Mouse (Mus musculus) hindbrain, embryonic 13.5 days (tissue): ENCODE data around the gene Dyrk3. TPM values are rescaled to one million over a fixed set of nuclear protein-coding genes. Genes with fewer than 3 reads are reported as not detected.

Experiments
- ATAC-seq: fragments of 200-750 bp; cut with Nextera tagmentation; 2 replicates; pipeline ENCODE4 v1.8.0; 2017; ENCODE audit warnings: moderate TSS enrichment; ENCODE audit not compliant: low FRiP score
- H3K27ac ChIP-seq: fragments of 300-500 bp; sonication (generic); 2 replicates; pipeline ENCODE4 v1.5.1; 2015; ENCODE audit warnings: inconsistent platforms, mild to moderate bottlenecking, moderate library complexity
- H3K27me3 ChIP-seq: fragments of 300-500 bp; sonication (generic); 2 replicates; pipeline ENCODE4 v1.6.1; 2015; ENCODE audit warnings: mild to moderate bottlenecking, inconsistent platforms
- H3K36me3 ChIP-seq: fragments of 300-500 bp; sonication (generic); 2 replicates; pipeline ENCODE4 v1.6.1; 2015; ENCODE audit warnings: mild to moderate bottlenecking, inconsistent platforms
- H3K4me1 ChIP-seq: fragments of 300-500 bp; sonication (generic); replicated peaks from 2 replicates; pipeline ENCODE4 v1.6.1; 2015; ENCODE audit warnings: inconsistent platforms
- H3K4me2 ChIP-seq: fragments of 300-500 bp; sonication (generic); 2 replicates; pipeline ENCODE4 v1.6.1; 2015; ENCODE audit warnings: inconsistent platforms, mild to moderate bottlenecking, moderate library complexity
- H3K4me3 ChIP-seq: fragments of 300-500 bp; sonication (generic); 2 replicates; pipeline ENCODE4 v1.5.1; 2015; ENCODE audit warnings: mild to moderate bottlenecking, inconsistent platforms
- H3K9ac ChIP-seq: fragments of 300-500 bp; sonication (generic); 2 replicates; pipeline ENCODE4 v1.6.1; 2015; ENCODE audit warnings: mild to moderate bottlenecking, inconsistent platforms
- H3K9me3 ChIP-seq: fragments of 300-500 bp; sonication (generic); 2 replicates; pipeline ENCODE4 v1.6.1; 2016; ENCODE audit warnings: inconsistent platforms
- WGBS: fragments of 180-500 bp; shearing (Covaris S2); methylation state at CpG from one replicate; pipeline ENCODE4 v1.1.7; 2015; 5-methylcytosine and 5-hydroxymethylcytosine counted together
- polyA plus RNA-seq: library from polyadenylated mRNA; unstranded; fragments of >200 nt; fragmentation: Nextera tagmentation; extraction: Ambion mirVana; gene quantifications from 2 replicates; pipeline ENCODE4 v1.2.1, GENCODE M21; 2015

Dyrk3 gene
- polyA plus RNA-seq, 1 experiment from 2014 or later = 15.6 TPM

DNA sequence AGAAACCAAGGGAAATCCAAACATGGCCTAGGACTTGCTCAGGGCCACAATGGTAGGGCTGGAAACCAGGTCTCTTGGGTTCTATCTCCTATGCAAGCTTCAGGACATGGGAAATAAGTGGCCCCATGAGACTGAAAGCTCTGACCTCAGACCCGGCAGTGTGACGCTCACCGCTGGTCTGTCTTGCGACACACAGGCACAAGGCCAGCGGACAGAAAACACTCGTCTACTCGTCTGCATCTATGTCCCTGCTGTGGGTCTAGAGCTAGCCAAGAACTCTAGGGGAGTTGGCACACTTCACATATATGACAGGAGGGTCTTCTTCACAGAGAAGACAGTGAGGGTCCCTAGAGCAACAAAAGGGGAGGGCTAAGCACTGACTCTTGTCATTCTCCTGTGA, 51.2 kb downstream of the Dyrk3 start:
- no peak overlapping the region; the same call in 1 of the 2 replicates for H3K9ac ChIP-seq
- 0 out of 2 replicates have a peak, but pooled peaks have one; percentile 16 for ATAC-seq
- H3K4me3 ChIP-seq = no peak overlapping the region
- no peaks in the 10 kb centered on the region for H3K9me3 ChIP-seq
- no peaks in the 10 kb centered on the region for H3K36me3 ChIP-seq
- 27% methylated on average over 7 of the region's 7 CpGs for WGBS
- no peaks in the 10 kb centered on the region for H3K27me3 ChIP-seq
- peak overlapping the region; percentile 81 for H3K27ac ChIP-seq
- peaks cover 93% of the 10 kb centered on the region for H3K4me1 ChIP-seq
- peak overlapping the region; percentile 15; the same call in 1 of the 2 replicates for H3K4me2 ChIP-seq

DNA sequence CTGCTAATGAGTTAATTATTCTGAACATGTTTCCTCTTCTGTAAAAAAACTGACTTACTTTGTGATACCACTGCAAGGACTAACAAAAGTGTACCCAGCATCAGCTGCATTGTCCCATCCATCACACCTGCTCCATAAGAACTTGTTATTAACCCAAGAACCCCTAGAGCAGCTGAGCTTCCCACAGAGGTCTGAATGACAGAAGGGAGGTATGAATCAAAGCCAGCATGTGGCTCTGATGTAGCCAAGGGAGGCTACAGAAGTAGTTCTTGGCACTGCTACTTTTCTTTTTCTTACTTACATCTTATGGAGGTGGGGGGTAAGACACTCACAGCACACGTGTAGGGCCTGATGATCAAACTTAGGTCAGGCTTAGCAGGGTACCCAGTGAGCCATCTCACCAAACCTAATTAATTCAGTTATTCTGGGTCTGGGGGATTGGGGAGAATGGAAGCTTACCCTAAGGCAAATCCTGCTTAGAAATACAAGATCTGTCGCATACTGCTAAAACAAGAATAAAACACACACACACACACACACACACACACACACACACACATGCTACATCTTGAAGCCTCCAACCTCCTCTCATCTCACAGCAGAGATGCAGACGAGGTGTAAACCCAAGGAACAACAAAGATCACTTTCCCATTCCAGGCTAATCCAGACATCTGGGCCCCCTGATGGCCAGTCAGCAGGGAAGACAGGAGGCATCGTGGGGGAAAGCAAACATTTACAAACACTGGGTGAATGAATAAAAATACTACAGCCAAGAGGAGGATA, 52.0 kb downstream of the Dyrk3 start:
- Histone ChIP-seq H3K27ac (peak overlapping the region; percentile 81), H3K36me3 (no peaks in the 10 kb centered on the region), H3K9me3 (no peaks in the 10 kb centered on the region), H3K4me3 (no peak overlapping the region), H3K27me3 (no peaks in the 10 kb centered on the region), H3K4me1 (peaks cover 96% of the 10 kb centered on the region), H3K4me2 (peak overlapping the region; percentile 15; the same call in 1 of the 2 replicates), H3K9ac (no peak overlapping the region)
- ATAC-seq = peak; percentile 66
- WGBS = 19% methylated on average over 4 of the region's 4 CpGs

DNA sequence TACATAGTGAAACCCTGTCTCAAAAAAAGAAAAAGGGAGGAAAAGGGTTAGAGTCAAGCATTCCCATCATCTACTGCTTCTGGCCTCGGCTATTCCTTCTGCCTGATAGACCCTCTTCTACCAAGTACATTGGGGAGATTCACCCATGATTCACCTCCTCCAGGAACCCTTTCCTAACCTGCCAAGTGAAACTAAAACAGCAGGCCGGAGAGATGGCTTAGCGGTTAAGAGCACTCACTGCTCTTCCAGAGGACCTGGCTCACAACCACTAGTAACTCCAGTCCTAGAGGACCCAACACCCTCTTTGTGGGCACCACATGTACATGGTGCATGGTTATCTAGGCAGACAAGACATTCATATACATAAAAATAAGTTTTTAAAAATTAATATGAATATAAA, 52.9 kb downstream of the Dyrk3 start:
- Histone ChIP-seq H3K4me3 (no peak overlapping the region), H3K4me2 (no peak overlapping the region), H3K4me1 (peaks cover 91% of the 10 kb centered on the region), H3K36me3 (no peaks in the 10 kb centered on the region), H3K9me3 (no peaks in the 10 kb centered on the region), H3K27me3 (no peaks in the 10 kb centered on the region), H3K9ac (no peak overlapping the region), H3K27ac (0 out of 2 replicates have a peak overlapping the region, but pooled peaks have one; percentile 20)
- ATAC-seq = no peak
- 63% methylated on average over 3 of the region's 3 CpGs for WGBS

DNA sequence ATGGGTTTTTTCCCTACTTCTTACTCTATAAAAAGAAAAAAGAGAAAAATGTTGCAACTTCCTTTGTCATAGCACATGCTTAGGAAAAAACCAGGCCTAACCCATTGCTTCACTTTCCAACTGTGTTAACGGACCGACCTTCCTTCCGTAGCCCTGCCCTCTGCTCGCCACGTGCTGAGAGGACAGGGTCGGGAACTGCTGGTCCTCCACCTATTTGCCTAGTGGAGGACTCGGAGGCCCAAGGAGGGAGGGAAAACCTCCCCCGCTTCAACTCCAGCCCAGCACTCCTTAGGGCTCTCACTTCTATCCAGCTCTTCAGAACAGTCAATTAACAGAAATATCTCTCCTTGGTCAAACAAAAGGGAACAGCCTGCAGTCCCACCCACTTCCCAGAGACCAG, 53.9 kb downstream of the Dyrk3 start:
- Histone ChIP-seq H3K4me2 (no peak overlapping the region), H3K27ac (peak overlapping the region; percentile 67), H3K4me3 (no peak overlapping the region), H3K36me3 (no peaks in the 10 kb centered on the region), H3K4me1 (peaks cover 91% of the 10 kb centered on the region), H3K9me3 (no peaks in the 10 kb centered on the region), H3K9ac (no peak overlapping the region), H3K27me3 (no peaks in the 10 kb centered on the region)
- WGBS = 30% methylated on average over 8 of the region's 8 CpGs
- no peak for ATAC-seq

DNA sequence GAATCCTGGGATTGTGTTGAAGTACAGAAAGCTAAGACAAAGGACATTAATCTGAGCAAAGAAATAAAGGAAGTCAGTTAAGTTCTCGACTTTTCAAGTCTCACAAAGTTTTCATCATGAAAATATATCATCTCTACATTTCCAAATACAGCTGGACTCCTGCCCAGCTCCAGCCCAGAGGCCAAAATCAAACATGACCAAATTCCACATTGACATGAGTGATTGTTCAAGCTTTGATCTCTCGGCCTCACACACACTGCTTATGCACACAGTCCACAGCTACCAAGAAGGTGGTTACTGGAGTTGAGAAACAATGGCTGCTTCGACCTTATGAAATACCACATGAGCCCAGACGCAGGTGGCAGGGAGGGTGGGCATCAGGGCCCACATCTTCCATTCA, 54.5 kb downstream of the Dyrk3 start:
- Histone ChIP-seq H3K4me1 (peaks cover 91% of the 10 kb centered on the region), H3K27me3 (no peaks in the 10 kb centered on the region), H3K9ac (no peak overlapping the region), H3K36me3 (no peaks in the 10 kb centered on the region), H3K4me2 (no peak overlapping the region), H3K9me3 (no peaks in the 10 kb centered on the region), H3K27ac (peak overlapping the region; percentile 61; the same call in 1 of the 2 replicates), H3K4me3 (no peak overlapping the region)
- WGBS = 59% methylated on average over 4 of the region's 4 CpGs
- ATAC-seq = no peak

DNA sequence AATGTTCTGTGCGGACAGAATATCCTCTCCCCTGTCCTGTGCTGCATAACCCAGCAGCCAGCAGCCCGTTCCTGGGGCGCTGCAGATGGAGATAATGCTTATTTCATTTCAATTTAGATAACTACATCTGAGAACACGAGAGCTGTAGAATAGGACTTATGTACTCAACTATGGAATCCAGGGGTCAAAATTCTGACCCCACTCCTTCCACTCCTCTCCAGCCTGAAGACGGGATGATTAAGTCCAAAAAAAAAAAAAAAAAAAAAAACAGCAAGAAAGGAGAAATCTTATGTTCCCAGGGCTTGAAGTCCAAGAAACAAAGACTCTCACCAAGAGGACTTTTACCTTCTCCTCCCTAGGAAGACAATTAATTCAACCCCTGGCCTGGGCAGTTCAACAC, 55.0 kb downstream of the Dyrk3 start:
- no peaks in the 10 kb centered on the region for H3K9me3 ChIP-seq
- H3K4me2 ChIP-seq = no peak overlapping the region
- H3K4me3 ChIP-seq = no peak overlapping the region
- H3K27me3 ChIP-seq = no peaks in the 10 kb centered on the region
- H3K4me1 ChIP-seq = peaks cover 87% of the 10 kb centered on the region
- 73% methylated on average over 5 of the region's 5 CpGs for WGBS
- no peaks in the 10 kb centered on the region for H3K36me3 ChIP-seq
- H3K27ac ChIP-seq = no peak overlapping the region
- ATAC-seq = no peak
- H3K9ac ChIP-seq = no peak overlapping the region

DNA sequence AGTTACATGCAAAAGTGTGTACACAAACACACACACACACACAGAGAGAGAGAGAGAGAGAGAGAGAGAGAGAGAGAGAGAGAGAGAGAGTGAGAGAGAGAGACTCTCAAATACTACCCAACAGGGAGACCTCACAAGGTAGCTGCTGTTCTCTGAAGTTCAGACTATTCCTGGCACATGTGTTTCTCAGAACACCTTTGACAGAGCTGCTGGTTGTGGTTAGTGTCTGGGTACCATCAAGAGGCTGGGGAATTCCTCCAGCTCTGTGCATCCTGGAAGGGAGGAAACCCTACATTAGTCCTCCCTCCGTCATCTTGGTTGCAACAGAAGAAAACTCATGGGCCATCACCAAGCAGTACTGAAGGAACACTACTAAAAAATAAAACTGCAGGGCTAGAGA, 57.5 kb downstream of the Dyrk3 start:
- WGBS = 100% methylated on average over 1 of the region's 1 CpGs
- H3K27ac ChIP-seq = no peak overlapping the region
- peaks cover 77% of the 10 kb centered on the region for H3K4me1 ChIP-seq

DNA sequence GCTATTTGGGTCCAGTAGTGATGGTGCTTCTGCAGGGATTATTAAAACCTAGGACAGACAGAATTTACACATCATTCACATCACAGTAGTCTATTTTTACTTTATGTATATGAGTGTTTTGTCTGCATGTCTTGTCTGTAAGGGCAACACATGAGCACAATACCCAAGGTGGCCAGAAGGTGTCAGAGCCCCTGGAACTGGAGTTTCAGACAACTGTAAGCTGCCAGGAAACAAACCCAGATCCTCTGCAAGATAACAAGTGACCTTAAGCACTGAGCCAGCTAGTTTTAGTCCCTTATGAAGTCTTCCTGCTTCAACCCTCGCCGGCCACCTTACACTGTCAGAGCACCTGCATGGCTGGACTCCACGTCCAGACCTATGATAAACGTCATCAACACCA, 58.4 kb downstream of the Dyrk3 start:
- no peaks in the 10 kb centered on the region for H3K27me3 ChIP-seq
- WGBS = 83% methylated on average over 4 of the region's 4 CpGs
- H3K36me3 ChIP-seq = no peaks in the 10 kb centered on the region
- H3K27ac ChIP-seq = peak overlapping the region; percentile 77
- ATAC-seq = 0 out of 2 replicates have a peak, but pooled peaks have one; percentile 9
- H3K9me3 ChIP-seq = no peaks in the 10 kb centered on the region
- peaks cover 75% of the 10 kb centered on the region for H3K4me1 ChIP-seq
- no peak overlapping the region for H3K4me2 ChIP-seq
- no peak overlapping the region for H3K9ac ChIP-seq
- no peak overlapping the region for H3K4me3 ChIP-seq

More for the DNA sequence above, 57.5 kb downstream of the Dyrk3 start:
- H3K9ac ChIP-seq = no peak overlapping the region
- H3K36me3 ChIP-seq = no peaks in the 10 kb centered on the region
- no peaks in the 10 kb centered on the region for H3K9me3 ChIP-seq
- H3K27me3 ChIP-seq = no peaks in the 10 kb centered on the region
- no peak overlapping the region for H3K4me3 ChIP-seq
- no peak overlapping the region for H3K4me2 ChIP-seq
- no peak for ATAC-seq

DNA sequence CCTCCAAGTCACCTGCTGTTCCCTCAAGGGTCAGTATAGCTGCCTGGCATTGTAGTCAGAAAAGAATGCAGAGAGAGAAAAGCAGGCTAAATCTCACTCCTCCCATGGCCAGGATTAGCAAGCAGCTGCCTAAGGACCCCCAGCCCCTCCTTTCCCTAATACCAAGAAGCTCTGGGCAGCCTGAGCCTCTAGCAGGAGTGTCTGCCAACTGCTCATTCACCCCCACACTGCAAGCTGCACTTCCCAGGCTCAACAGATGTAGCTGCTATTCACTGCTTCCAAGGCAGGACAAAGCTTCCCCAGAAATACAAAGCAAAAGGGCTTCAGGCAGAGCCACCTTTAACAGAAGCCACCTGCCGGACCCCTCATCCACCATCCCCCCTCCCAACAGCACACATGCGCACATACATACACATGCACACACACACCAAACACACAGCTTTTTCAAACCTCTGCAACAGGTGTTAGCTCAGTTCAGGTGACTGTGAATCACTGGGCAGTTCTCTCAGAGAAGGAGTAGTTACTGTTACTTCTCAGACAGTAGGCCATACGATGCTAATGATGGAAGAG, 59.3 kb downstream of the Dyrk3 start:
- Histone ChIP-seq H3K9me3 (no peaks in the 10 kb centered on the region), H3K4me1 (peaks cover 75% of the 10 kb centered on the region), H3K36me3 (no peaks in the 10 kb centered on the region), H3K27me3 (no peaks in the 10 kb centered on the region), H3K4me3 (no peak overlapping the region), H3K27ac (peak overlapping the region; percentile 77), H3K9ac (no peak overlapping the region), H3K4me2 (no peak overlapping the region)
- peak; percentile 87 for ATAC-seq
- 20% methylated on average over 3 of the region's 3 CpGs for WGBS

Other genes starting within 250 kb of the Dyrk3 start
- not detected in 2 replicates for gene Il20, start 226.9 kb downstream of the Dyrk3 start, polyA plus RNA-seq
- gene Il19, start 198.2 kb downstream of the Dyrk3 start, polyA plus RNA-seq = not detected in 2 replicates
- gene Il10, start 118.5 kb downstream of the Dyrk3 start, polyA plus RNA-seq = not detected in 2 replicates
- gene Mapkapk2, start 40.5 kb downstream of the Dyrk3 start, polyA plus RNA-seq = 22.0 and 23.1 TPM in 2 replicates
- gene Eif2d, start 14.8 kb upstream of the Dyrk3 start, polyA plus RNA-seq = 52.7 and 52.8 TPM in 2 replicates
- gene Rassf5, start 106.9 kb upstream of the Dyrk3 start, polyA plus RNA-seq = 2.6 TPM in 2 replicates
- gene Ikbke, start 141.3 kb upstream of the Dyrk3 start, polyA plus RNA-seq = 0.66 and 0.92 TPM in 2 replicates